Mouse (Mus musculus): Measurements from ENCODE around the gene Srsf10.
A peak's percentile ranks its signal among the peaks of the same experiment; 100 is the strongest.

DNA sequence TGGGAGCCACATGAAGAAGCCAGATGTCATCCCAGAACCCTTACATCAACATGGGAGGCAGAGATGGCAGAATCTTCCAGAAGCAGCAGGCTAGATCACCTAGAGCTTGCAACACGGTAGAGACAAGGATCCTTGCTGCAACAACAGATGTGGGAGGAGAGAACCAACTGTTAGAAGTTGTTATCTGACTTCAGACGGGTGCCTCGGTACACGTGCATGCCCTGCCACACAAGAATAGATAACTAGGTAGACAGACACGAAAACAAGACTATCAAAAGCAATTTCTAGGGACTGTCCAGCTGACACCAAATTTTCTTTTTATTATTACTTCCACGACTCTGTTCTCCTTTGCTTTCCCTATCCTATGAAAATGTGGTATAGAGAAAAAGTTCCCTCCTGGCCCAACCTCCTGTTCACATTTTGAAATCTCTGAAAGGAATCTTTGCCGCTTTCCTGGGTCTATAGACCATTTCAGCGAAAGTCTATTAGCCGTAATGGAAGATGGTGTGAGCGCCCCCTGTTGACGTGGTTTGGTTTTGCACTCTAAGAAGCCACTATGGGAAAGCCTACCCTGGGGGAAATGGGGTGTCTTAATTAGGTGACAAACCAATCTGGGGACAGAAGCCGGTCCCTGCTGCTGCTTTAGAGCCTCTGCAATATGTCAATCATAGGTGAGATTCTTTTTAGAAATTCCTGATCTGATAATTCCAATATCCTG, 38.5 kb upstream of the Srsf10 start:
- TF ChIP-seq CTCF (IDR thresholded peaks at IDR 0.05; ENCODE audit: extremely low read depth, insufficient read depth, insufficient read length, insufficient replicate concordance) (peak; percentile 42; the same call in 1 of the 2 replicates), POLR2A (IDR thresholded peaks at IDR 0.05; ENCODE audit: low read depth, low read length) (no peak)
